Mouse (Mus musculus) embryonic facial prominence, embryonic 10.5 days (tissue): Measurements from ENCODE around the gene Tfb2m. TPM values are rescaled to one million over a fixed set of nuclear protein-coding genes. Genes with fewer than 3 reads are reported as not detected.
A peak's percentile ranks its signal among the peaks of the same experiment; 100 is the strongest.

Source experiments
- DNase-seq: peaks from one replicate; pipeline ENCODE4 v3.0.0-alpha.2; 2017; ENCODE audit warnings: low spot score
- H3K27ac ChIP-seq: fragments of 300-500 bp; sonication (generic); replicated peaks from 2 replicates; pipeline ENCODE4 v1.5.1; 2016; ENCODE audit warnings: mild to moderate bottlenecking
- H3K27me3 ChIP-seq: fragments of 300-500 bp; sonication (generic); replicated peaks from 2 replicates; pipeline ENCODE4 v1.6.1; 2016; ENCODE audit warnings: low read depth, mild to moderate bottlenecking; ENCODE audit not compliant: poor library complexity, severe bottlenecking
- H3K36me3 ChIP-seq: fragments of 300-500 bp; sonication (generic); replicated peaks from 2 replicates; pipeline ENCODE4 v1.6.1; 2016; ENCODE audit warnings: mild to moderate bottlenecking, moderate library complexity
- H3K4me1 ChIP-seq: fragments of 300-500 bp; sonication (generic); 2 replicates; pipeline ENCODE4 v1.6.1; 2016
- H3K4me3 ChIP-seq: fragments of 300-500 bp; sonication (generic); 2 replicates; pipeline ENCODE4 v1.5.1; 2016; ENCODE audit warnings: mild to moderate bottlenecking, moderate library complexity
- H3K9me3 ChIP-seq: fragments of 300-500 bp; sonication (generic); 2 replicates; pipeline ENCODE4 v1.6.1; 2016; ENCODE audit warnings: mild to moderate bottlenecking
- WGBS: fragments of 180-500 bp; shearing (Covaris S2); methylation state at CpG from one replicate; pipeline ENCODE4 v1.1.7; 2016; 5-methylcytosine and 5-hydroxymethylcytosine counted together
- polyA plus RNA-seq: library from polyadenylated mRNA; unstranded; fragments of >200 nt; fragmentation: Nextera tagmentation; extraction: Ambion mirVana; gene quantifications from 2 replicates; pipeline ENCODE4 v1.2.1, GENCODE M21; 2016

Gene Tfb2m
- polyA plus RNA-seq, 1 experiment from 2014 or later: 28.1 TPM

DNA sequence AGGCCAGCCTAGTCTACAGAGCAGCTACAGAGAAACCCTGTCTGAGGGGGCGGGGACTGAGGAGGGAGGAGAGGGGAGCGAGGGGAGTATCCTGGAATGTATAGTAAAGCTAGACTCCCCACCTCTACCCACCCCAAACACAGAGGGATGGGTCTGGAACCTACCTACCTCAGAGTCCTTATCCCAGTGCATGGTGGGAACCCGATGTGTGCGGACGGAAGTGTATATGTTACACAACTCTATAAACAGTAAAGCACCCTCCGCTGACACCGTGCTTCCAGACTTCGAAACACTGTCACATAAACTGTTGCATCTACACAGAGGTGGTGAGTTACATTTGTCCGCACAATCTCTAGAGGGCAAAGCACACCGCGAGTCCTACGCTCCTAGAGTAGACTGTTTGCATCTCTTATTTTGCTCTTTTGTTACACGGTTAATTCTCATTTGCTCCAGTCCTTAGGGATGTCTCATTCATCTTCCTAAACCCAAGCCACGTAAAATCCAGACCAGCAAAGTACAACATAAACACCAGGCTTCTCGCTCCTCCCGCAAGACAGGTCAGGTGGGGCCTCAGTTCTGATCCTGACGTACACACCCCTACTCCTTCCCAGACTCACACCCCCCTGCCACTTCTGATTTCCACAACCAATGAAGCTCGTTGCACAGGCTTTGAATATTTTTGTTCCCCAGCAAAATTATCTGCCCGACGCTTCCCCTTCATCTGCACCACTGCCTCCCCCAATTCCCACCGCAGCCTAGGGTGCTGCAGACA, 28.9 kb downstream of the Tfb2m start:
- WGBS: under 1% methylated on average over 21 of the region's 21 CpGs
- Histone ChIP-seq H3K4me1 (peaks cover 12% of the 10 kb centered on the region), H3K36me3 (no peaks in the 10 kb centered on the region), H3K4me3 (peak overlapping the region; percentile 79), H3K27me3 (no peaks in the 10 kb centered on the region), H3K27ac (peak overlapping the region; percentile 76), H3K9me3 (no peaks in the 10 kb centered on the region)
- peak; percentile 47 for DNase-seq

DNA sequence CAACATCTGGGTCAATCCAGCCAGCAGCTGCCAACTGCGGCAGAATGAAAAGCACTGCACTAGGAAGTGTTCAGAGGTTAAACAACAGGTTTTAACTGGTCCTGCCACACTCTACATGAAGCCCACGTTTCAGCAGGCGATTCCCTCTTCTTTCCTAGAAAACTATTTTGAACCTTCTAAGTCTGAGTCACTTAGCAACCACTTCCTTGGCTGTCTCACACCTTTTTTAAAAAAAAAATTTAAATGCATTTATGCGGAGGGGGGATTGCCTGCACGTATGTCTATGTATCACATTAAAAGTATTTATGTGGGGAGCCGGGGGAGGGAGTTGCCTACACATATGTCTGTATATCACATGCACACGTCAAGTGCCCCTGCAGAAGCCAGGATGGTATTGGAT, 34.2 kb downstream of the Tfb2m start:
- WGBS: 86% methylated on average over 7 of the region's 7 CpGs
- no peak for DNase-seq
- Histone ChIP-seq H3K36me3 (no peaks in the 10 kb centered on the region), H3K9me3 (no peaks in the 10 kb centered on the region), H3K27me3 (no peaks in the 10 kb centered on the region), H3K27ac (no peak overlapping the region), H3K4me1 (peaks cover 13% of the 10 kb centered on the region), H3K4me3 (no peak overlapping the region)

DNA sequence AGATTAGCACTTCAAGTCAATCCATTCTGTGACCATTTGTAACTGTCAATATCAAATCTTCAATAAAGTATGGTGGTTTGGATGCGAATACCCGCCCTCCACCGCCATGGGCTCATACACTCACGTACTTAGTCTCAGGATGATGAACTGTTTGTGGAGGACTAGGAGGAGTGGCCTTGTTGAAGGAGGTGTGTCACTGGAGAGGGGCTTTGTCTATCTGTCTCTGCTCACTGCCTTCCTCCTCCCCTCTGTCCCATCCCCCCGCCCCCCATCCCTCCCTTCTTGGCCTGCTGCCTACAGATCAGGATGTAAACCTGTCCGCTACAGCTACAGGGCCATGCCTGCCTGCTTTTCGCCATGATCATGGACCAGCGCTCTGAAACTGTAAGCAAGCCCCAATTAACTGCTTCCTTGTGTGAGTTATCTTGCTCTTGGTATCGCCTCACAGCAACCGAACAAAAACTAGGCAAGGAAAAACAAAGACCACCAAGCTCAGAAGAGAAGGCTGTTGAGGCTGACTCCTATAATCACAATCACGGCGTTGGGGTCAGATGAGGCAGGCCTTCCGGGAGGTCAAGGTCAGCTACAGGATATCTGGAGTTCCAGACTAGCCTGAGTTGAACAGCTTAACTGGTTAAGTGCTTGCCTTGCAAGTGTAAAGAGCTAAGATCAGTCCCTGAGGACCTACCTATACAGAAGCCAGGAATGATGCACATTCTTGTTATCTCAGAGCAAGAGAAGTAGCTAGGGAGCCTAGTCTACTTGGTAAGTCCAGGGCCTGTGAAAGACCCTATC, 35.3 kb downstream of the Tfb2m start:
- peaks cover 6% of the 10 kb centered on the region; the same call in 1 of the 2 replicates for H3K4me1 ChIP-seq
- H3K36me3 ChIP-seq: no peaks in the 10 kb centered on the region
- H3K27ac ChIP-seq: no peak overlapping the region
- no peaks in the 10 kb centered on the region for H3K9me3 ChIP-seq
- no peaks in the 10 kb centered on the region for H3K27me3 ChIP-seq
- DNase-seq: no peak
- H3K4me3 ChIP-seq: no peak overlapping the region
- 85% methylated on average over 13 of the region's 13 CpGs for WGBS

DNA sequence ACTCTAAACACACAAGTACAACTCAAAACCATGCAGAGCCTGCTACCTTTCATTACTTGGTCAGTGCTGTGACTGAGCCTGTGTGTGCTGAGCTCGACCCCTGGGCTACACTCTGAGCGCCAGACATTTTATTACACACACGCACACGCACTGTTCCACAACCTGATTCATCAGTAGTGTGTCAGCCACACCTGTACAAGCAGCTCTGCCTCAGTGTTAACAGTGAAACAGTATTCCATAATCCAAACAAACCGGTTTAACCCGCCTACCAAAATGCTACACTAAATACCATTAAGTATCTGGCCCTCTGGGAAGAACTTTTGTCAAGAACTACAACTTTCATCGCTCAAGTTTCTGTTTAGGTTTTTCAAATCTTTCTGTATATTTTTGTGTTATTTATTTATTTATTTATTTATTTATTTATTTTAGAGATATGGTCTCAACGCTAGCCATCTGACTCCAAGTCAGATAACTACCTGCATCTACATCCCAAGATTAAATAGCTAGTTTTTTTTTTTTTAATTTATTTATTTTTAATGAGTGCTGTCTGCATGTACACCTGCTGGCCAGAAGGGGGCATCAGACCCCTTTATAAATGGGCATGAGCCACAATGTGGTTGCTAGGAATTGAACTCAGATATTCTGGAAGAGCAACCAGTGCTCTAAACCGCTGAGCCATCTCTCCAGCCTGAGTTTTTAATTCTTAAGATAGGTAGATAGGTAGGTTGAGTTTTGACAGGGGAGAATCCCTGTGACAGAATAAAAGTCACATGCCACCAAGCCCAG, 39.3 kb downstream of the Tfb2m start:
- Histone ChIP-seq H3K4me1 (peaks cover 6% of the 10 kb centered on the region; the same call in 1 of the 2 replicates), H3K4me3 (no peak overlapping the region), H3K9me3 (no peaks in the 10 kb centered on the region), H3K36me3 (no peaks in the 10 kb centered on the region), H3K27ac (no peak overlapping the region), H3K27me3 (no peaks in the 10 kb centered on the region)
- peak; percentile 31 for DNase-seq
- WGBS: 68% methylated on average over 9 of the region's 9 CpGs

DNA sequence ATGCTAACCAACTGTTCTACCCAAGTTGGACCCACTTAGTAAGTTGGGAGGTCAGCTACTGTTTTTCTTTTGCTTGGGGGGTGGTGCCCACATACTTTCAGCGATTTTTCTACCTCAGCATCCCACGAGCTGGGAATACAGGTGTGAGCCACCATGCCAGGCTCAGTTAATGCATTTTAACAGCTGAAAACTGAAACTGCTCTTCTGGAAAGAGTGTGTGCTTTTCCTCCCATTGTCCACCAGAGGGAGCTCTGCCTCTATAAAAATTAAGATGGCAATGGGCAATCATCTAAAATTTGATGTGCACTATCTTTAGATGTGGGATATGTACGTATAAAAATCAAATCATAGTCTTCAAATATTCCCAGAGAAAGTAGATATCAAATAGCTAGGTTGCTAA, 43.5 kb downstream of the Tfb2m start:
- Histone ChIP-seq H3K4me1 (no peaks in the 10 kb centered on the region), H3K9me3 (no peaks in the 10 kb centered on the region), H3K4me3 (no peak overlapping the region), H3K27me3 (no peaks in the 10 kb centered on the region), H3K27ac (no peak overlapping the region), H3K36me3 (no peaks in the 10 kb centered on the region)
- WGBS: 24% methylated on average over 3 of the region's 3 CpGs
- no peak for DNase-seq

DNA sequence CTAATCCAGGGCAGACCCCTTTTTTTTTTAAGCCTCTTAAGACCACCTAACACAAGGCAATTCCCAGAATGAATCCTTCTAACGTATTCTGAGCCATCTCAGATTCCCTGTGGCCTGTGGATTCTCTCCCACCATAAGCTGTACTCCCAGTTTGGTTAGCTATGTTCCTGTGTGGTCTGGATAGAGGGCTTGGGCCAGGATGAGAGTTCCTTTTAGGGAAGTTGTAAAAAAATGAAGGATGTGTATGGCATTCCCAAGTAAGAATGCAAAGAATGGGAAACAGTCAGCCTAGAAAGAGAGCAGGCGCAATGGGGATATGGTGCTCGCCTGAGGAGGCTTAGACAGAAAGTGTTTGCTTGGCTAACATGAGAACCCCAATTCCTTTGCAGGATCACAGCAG, 46.8 kb downstream of the Tfb2m start:
- no peaks in the 10 kb centered on the region for H3K9me3 ChIP-seq
- no peak overlapping the region for H3K27ac ChIP-seq

DNA sequence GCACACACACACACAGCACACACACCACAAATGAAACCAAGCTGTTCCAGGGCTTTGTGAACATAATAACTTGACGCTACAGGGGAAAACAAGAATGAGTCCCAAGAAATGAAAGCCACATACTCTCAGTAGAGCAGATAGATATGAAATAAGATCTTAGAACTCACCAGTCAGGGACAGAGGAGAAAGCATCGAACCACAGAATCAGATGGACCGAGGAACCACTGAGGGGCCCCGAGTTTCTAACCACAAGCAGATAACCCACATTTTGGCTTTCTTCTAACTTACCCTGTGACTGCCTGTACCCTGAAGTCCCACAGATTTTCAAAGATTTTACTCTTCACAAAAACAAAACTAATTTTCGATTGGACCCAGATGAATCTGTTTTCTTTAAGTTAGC, 53.2 kb downstream of the Tfb2m start:
- Histone ChIP-seq H3K9me3 (no peaks in the 10 kb centered on the region), H3K27ac (no peak overlapping the region), H3K4me1 (no peaks in the 10 kb centered on the region), H3K36me3 (no peaks in the 10 kb centered on the region), H3K4me3 (no peak overlapping the region), H3K27me3 (no peaks in the 10 kb centered on the region)
- 89% methylated on average over 5 of the region's 5 CpGs for WGBS
- no peak for DNase-seq

More for the DNA sequence above, 46.8 kb downstream of the Tfb2m start:
- Histone ChIP-seq H3K4me1 (no peaks in the 10 kb centered on the region), H3K36me3 (no peaks in the 10 kb centered on the region), H3K27me3 (no peaks in the 10 kb centered on the region), H3K4me3 (no peak overlapping the region)
- no peak for DNase-seq
- WGBS: 83% methylated on average over 3 of the region's 3 CpGs

DNA sequence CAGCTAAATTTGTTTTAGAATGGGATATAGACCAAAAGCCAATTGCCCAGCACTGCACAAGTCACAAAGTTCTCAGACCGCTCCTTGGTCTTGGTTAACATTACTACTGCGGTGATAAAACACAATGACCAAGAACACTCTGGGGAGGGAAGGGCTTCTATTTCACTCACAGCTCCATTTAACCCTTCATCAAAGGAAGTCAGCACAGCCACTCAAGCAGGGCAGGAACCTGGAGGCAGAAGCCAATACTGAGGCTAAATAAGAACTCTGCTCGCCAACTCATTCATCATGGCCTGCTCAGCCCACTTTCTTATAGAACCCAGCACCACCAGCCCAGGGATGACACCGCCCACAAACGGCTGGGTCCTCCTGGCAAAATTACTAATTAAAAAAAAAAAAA, 57.5 kb downstream of the Tfb2m start:
- 89% methylated on average over 5 of the region's 5 CpGs for WGBS
- no peaks in the 10 kb centered on the region for H3K27me3 ChIP-seq
- no peaks in the 10 kb centered on the region for H3K36me3 ChIP-seq
- DNase-seq: no peak
- no peaks in the 10 kb centered on the region for H3K9me3 ChIP-seq
- H3K4me3 ChIP-seq: no peak overlapping the region
- peaks cover 12% of the 10 kb centered on the region for H3K4me1 ChIP-seq
- H3K27ac ChIP-seq: no peak overlapping the region

DNA sequence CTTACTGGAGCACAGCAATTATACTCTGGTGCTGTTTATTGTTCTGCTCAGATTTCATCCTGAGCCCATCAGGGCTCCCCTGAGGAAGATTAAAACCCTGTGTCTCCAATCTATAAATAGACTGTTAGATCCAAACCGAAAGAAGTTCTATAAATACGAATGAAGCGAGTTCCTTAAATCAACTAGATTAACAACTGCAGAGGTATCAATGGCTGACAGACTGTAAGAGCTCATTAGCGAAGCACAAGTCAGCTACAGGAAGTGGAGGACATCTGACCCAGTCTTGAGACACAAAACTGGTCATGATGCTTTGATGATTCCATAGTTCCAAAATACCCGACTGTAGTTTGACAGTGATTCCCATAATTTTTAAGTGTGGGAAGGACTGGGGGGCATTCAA, 58.1 kb downstream of the Tfb2m start:
- no peaks in the 10 kb centered on the region for H3K27me3 ChIP-seq
- H3K27ac ChIP-seq: no peak overlapping the region
- no peaks in the 10 kb centered on the region for H3K36me3 ChIP-seq
- no peak for DNase-seq
- 73% methylated on average over 5 of the region's 5 CpGs for WGBS
- H3K4me1 ChIP-seq: peaks cover 12% of the 10 kb centered on the region
- H3K9me3 ChIP-seq: no peaks in the 10 kb centered on the region
- H3K4me3 ChIP-seq: no peak overlapping the region

DNA sequence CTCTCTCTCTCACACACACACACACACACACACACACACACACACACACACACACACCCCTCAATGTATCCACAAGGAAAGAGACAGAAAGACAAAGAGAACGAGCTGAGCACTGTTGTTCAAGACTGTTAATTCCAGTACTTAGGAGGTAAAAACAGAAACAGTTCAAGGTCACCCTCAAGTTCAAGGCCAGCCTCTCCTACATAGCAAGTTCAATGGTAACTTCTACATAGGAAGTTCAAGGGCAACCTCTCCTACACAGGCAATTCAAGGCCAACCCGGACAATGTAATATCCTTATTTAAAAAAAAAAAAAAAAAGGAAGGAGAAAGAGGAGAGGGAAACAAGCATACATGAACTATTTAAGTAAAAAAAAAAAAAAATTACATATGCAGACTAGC, 58.8 kb downstream of the Tfb2m start:
- no peak overlapping the region for H3K4me3 ChIP-seq
- WGBS: 86% methylated on average over 2 of the region's 2 CpGs
- no peak for DNase-seq

DNA sequence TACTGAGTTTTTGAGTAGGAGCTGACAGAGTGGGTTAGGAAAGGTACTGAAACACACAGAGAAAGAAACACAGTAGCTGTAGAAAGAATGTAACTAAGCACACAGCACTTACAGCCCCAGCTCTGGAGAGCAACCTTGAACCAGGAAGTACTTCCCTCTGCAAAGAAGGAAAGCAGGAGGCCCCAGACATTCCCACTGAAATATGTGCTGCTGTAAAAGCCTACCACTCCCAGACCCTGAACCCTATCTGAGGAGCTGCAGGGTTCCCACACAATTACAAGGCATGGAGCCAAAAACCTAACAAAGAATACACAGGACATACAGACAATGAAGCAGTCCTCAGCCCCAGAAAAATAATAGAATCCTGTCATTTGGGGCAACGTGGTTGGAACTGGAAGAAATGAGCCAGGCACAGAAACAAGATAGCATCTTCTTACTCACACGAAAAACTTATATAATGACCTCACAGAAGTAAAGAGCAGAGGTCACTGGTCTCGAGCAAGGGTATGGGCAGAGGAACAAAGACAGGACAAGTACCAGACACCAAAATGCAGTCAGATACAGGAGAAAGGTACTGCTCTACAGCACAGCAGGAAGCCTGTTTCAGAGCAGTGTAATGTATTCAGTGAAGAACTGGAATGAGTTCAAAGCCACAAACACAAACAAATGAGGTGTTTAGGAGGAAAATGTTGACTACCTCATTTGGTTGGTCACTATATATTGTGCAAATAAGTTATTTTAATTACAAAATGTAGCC, 60.1 kb downstream of the Tfb2m start:
- H3K36me3 ChIP-seq: no peaks in the 10 kb centered on the region
- no peaks in the 10 kb centered on the region for H3K27me3 ChIP-seq
- H3K4me3 ChIP-seq: no peak overlapping the region
- WGBS: 51% methylated on average over 3 of the region's 3 CpGs
- H3K9me3 ChIP-seq: no peaks in the 10 kb centered on the region
- no peak for DNase-seq
- H3K4me1 ChIP-seq: peaks cover 12% of the 10 kb centered on the region
- H3K27ac ChIP-seq: peak overlapping the region; percentile 51

More for the DNA sequence above, 58.8 kb downstream of the Tfb2m start:
- Histone ChIP-seq H3K27ac (no peak overlapping the region), H3K36me3 (no peaks in the 10 kb centered on the region), H3K9me3 (no peaks in the 10 kb centered on the region), H3K27me3 (no peaks in the 10 kb centered on the region), H3K4me1 (peaks cover 12% of the 10 kb centered on the region)

DNA sequence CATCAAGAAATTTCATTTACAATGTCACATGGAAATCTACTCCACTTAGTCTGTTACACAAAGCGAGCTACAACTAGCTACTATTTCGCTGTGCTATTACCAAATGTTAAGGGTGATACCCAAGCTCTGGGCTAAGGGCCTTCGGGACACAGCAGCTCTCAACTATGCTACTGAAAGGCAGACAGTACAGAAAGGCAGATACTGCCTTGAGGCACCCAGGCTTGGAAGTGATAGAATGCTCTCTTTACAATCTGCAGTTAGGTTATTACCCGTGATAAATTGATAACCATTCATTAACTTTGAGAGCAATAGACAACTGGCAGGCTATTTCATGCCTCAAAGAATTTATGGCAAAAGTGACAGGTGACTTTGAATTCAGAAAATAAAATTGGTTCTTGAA, 65.2 kb downstream of the Tfb2m start:
- 84% methylated on average over 4 of the region's 4 CpGs for WGBS
- Histone ChIP-seq H3K9me3 (no peaks in the 10 kb centered on the region), H3K27me3 (no peaks in the 10 kb centered on the region), H3K36me3 (no peaks in the 10 kb centered on the region), H3K4me3 (no peak overlapping the region), H3K27ac (no peak overlapping the region), H3K4me1 (peaks cover 13% of the 10 kb centered on the region)
- DNase-seq: no peak
